Mouse (Mus musculus) cerebellum, adult 2 months (tissue): ENCODE measurements at regions not wholly inside any gene's neighbourhood (a gene's known extent, or its start where the extent isn't known, plus 50 kb on each side); places are given as distances from the start of the nearest gene placed in this dataset.

Source experiments
- CTCF ChIP-seq: fragments of 200-500 bp; IDR thresholded peaks from 2 replicates; pipeline ENCODE4 v1.5.1; 2011; ENCODE audit warnings: low read depth, mild to moderate bottlenecking, control low read depth, low read length, moderate library complexity, borderline replicate concordance; ENCODE audit not compliant: insufficient read depth
- POLR2A ChIP-seq: fragments of 200-500 bp; IDR thresholded peaks from 2 replicates; pipeline ENCODE4 v1.6.1; 2011; ENCODE audit warnings: low read length, control low read depth, borderline replicate concordance; ENCODE audit not compliant: insufficient read depth

DNA sequence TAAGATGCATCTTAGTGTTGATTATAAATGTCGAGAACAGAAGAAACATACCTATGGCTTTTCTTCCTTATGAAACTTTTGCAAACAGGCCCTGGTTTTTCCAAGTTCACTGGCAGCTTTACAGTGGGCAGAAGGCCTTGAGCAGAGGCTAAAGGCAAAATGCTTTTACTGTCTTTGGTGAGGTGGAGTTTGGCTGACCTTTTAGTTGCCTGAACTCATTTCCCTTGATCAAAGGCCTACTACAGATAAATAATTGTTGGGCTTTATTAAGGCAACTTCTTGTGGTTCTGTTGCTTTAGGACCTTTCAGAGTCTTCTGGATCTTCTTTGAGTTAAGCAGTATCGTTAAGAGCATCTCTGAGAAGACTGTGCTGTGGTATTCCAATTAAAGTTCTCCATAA lies 94.6 kb upstream of the Arhgap20 start:
- TF ChIP-seq CTCF (no peak), POLR2A (no peak)
